Mouse (Mus musculus) MEL (cell line): ENCODE measurements around the gene Slc25a23. TPM values are rescaled to one million over a fixed set of nuclear protein-coding genes. Genes with fewer than 3 reads are reported as not detected.

Experiments
- DNase-seq: peaks from one replicate; pipeline ENCODE4 v3.0.0; 2011; ENCODE audit warnings: low read depth, low spot score
- H3K27ac ChIP-seq: 2 replicates; pipeline ENCODE4 v1.5.1; 2012; ENCODE audit warnings: low read depth, mild to moderate bottlenecking, control low read depth, low read length, moderate library complexity; ENCODE audit not compliant: control insufficient read depth
- H3K27me3 ChIP-seq, 2 experiments: fragments of 150-350 bp in 1 of 2; sonication (generic) in 1 of 2; 2 replicates each; pipeline ENCODE4 v1.6.1; 2012; ENCODE audit warnings: low read length in 2 of 2, mild to moderate bottlenecking in 2 of 2, improper control_type of control experiment in 1 of 2, moderate library complexity in 1 of 2; ENCODE audit not compliant: insufficient read depth in 2 of 2, control insufficient read depth in 1 of 2
- H3K36me3 ChIP-seq, 2 experiments: 2 replicates each; pipeline ENCODE4 v1.6.1; 2012 to 2014; ENCODE audit warnings: low read length in 2 of 2, improper control_type of control experiment in 1 of 2, inconsistent platforms in 1 of 2, mild to moderate bottlenecking in 1 of 2; ENCODE audit not compliant: insufficient read depth in 2 of 2, control insufficient read depth in 1 of 2
- H3K4me1 ChIP-seq, 2 experiments: fragments of 150-350 bp in 1 of 2; sonication (generic) in 1 of 2; 2 replicates each; pipeline ENCODE4 v1.6.1; 2012; ENCODE audit warnings: low read length in 2 of 2, improper control_type of control experiment in 1 of 2, mild to moderate bottlenecking in 1 of 2; ENCODE audit not compliant: insufficient read depth in 2 of 2, control insufficient read depth in 1 of 2
- H3K4me3 ChIP-seq, 2 experiments: fragments of 150-350 bp in 1 of 2; sonication (generic) in 1 of 2; 2 replicates each; pipeline ENCODE4 v1.5.1; 2012; ENCODE audit warnings: low read depth in 2 of 2, low read length in 2 of 2, mild to moderate bottlenecking in 2 of 2, moderate library complexity in 2 of 2, control low read depth in 1 of 2, improper control_type of control experiment in 1 of 2; ENCODE audit not compliant: control insufficient read depth in 1 of 2, insufficient read depth in 1 of 2
- H3K79me2 ChIP-seq: 2 replicates; pipeline ENCODE4 v1.6.1; 2012; ENCODE audit warnings: mild to moderate bottlenecking, low read length, moderate library complexity; ENCODE audit not compliant: control insufficient read depth, poor library complexity, insufficient read depth
- H3K9ac ChIP-seq: 2 replicates; pipeline ENCODE4 v1.6.1; 2012; ENCODE audit warnings: low read depth, mild to moderate bottlenecking, control low read depth, low read length, moderate library complexity; ENCODE audit not compliant: control insufficient read depth, poor library complexity, severe bottlenecking
- H3K9me3 ChIP-seq: fragments of 150-350 bp; sonication (generic); replicated peaks from 2 replicates; pipeline ENCODE4 v1.6.1; 2012; ENCODE audit warnings: mild to moderate bottlenecking, low read length, improper control_type of control experiment, moderate library complexity; ENCODE audit not compliant: insufficient read depth
- BHLHE40 ChIP-seq: IDR thresholded peaks from 2 replicates; pipeline ENCODE4 v1.6.1; 2012; ENCODE audit warnings: low read depth, mild to moderate bottlenecking, inconsistent platforms, low read length, improper control_type of control experiment, borderline replicate concordance
- CHD1 ChIP-seq: IDR thresholded peaks from 2 replicates; pipeline ENCODE4 v1.6.1; 2012; ENCODE audit warnings: low read depth, mild to moderate bottlenecking, inconsistent platforms, low read length, improper control_type of control experiment
- CTCF ChIP-seq, 3 experiments: IDR thresholded peaks in 2 of 3; conservative IDR thresholded peaks in 1 of 3; 2 replicates each; pipeline ENCODE4 v1.5.1; 2011 to 2012; ENCODE audit warnings: low read length in 3 of 3, low read depth in 2 of 3, mild to moderate bottlenecking in 2 of 3, improper control_type of control experiment in 1 of 3, inconsistent platforms in 1 of 3, mixed read lengths in 1 of 3, moderate library complexity in 1 of 3; ENCODE audit not compliant: control insufficient read depth in 1 of 3, insufficient read depth in 1 of 3, poor library complexity in 1 of 3, severe bottlenecking in 1 of 3
- E2F4 ChIP-seq: IDR thresholded peaks from 2 replicates; pipeline ENCODE4 v1.6.1; 2011; ENCODE audit warnings: low read depth, low read length, improper control_type of control experiment, borderline replicate concordance
- ELF1 ChIP-seq: IDR thresholded peaks from 2 replicates; pipeline ENCODE4 v1.6.1; 2014; ENCODE audit warnings: low read depth, mild to moderate bottlenecking, inconsistent platforms, low read length, improper control_type of control experiment, moderate library complexity
- EP300 ChIP-seq, 2 experiments: IDR thresholded peaks; 2 replicates each; pipeline ENCODE4 v1.6.1; 2011; ENCODE audit warnings: improper control_type of control experiment in 2 of 2, low read length in 2 of 2, low read depth in 1 of 2, mild to moderate bottlenecking in 1 of 2
- ETS1 ChIP-seq: IDR thresholded peaks from 2 replicates; pipeline ENCODE4 v1.6.1; 2012; ENCODE audit warnings: low read depth, mild to moderate bottlenecking, inconsistent platforms, low read length, improper control_type of control experiment, moderate library complexity
- GABPA ChIP-seq: IDR thresholded peaks from 2 replicates; pipeline ENCODE4 v1.6.1; 2012; ENCODE audit warnings: low read depth, mild to moderate bottlenecking, inconsistent platforms, low read length, improper control_type of control experiment, moderate library complexity
- GATA1 ChIP-seq: IDR thresholded peaks from 2 replicates; pipeline ENCODE4 v1.6.1; 2011; ENCODE audit warnings: low read depth, low read length, improper control_type of control experiment
- MAZ ChIP-seq: IDR thresholded peaks from 2 replicates; pipeline ENCODE4 v1.6.1; 2012; ENCODE audit warnings: low read depth, mild to moderate bottlenecking, inconsistent platforms, low read length, improper control_type of control experiment
- NELFE ChIP-seq: IDR thresholded peaks from 2 replicates; pipeline ENCODE4 v1.6.1; 2011; ENCODE audit warnings: low read depth, low read length, improper control_type of control experiment
- NRF1 ChIP-seq: IDR thresholded peaks from 2 replicates; pipeline ENCODE4 v1.6.1; 2014; ENCODE audit warnings: low read depth, mild to moderate bottlenecking, inconsistent platforms, low read length, improper control_type of control experiment, moderate library complexity; ENCODE audit not compliant: poor library complexity, insufficient read depth, severe bottlenecking
- POLR2A ChIP-seq, 2 experiments: IDR thresholded peaks; 2 replicates each; pipeline ENCODE4 v1.6.1; 2011 to 2012; ENCODE audit warnings: low read length in 2 of 2, mild to moderate bottlenecking in 2 of 2, control low read depth in 1 of 2, improper control_type of control experiment in 1 of 2, low read depth in 1 of 2, moderate library complexity in 1 of 2; ENCODE audit not compliant: control insufficient read depth in 1 of 2, insufficient read depth in 1 of 2, poor library complexity in 1 of 2
- POLR2AphosphoS2 ChIP-seq: IDR thresholded peaks from 2 replicates; pipeline ENCODE4 v1.6.1; 2011; ENCODE audit warnings: low read length, improper control_type of control experiment
- POLR2AphosphoS5 ChIP-seq: IDR thresholded peaks from 2 replicates; pipeline ENCODE4 v1.6.1; 2012; ENCODE audit warnings: low read depth, borderline replicate concordance, mild to moderate bottlenecking, inconsistent platforms, low read length, moderate library complexity, mixed read lengths
- RAD21 ChIP-seq: IDR thresholded peaks from 2 replicates; pipeline ENCODE4 v1.6.1; 2011; ENCODE audit warnings: mild to moderate bottlenecking, low read depth, low read length, improper control_type of control experiment
- SIN3A ChIP-seq: IDR thresholded peaks from 2 replicates; pipeline ENCODE4 v1.6.1; 2012; ENCODE audit warnings: low read length, improper control_type of control experiment, inconsistent platforms
- TAL1 ChIP-seq: IDR thresholded peaks from 2 replicates; pipeline ENCODE4 v1.6.1; 2012; ENCODE audit warnings: mild to moderate bottlenecking, inconsistent platforms, low read length, moderate library complexity, mixed read lengths
- TBP ChIP-seq: IDR thresholded peaks from 2 replicates; pipeline ENCODE4 v1.8.0; 2011; ENCODE audit warnings: low read depth, low read length, improper control_type of control experiment
- TCF12 ChIP-seq: IDR thresholded peaks from 2 replicates; pipeline ENCODE4 v1.6.1; 2014; ENCODE audit warnings: low read depth, mild to moderate bottlenecking, inconsistent platforms, low read length, improper control_type of control experiment, moderate library complexity
- UBTF ChIP-seq: IDR thresholded peaks from 2 replicates; pipeline ENCODE4 v1.6.1; 2012; ENCODE audit warnings: low read depth, mild to moderate bottlenecking, inconsistent platforms, low read length, improper control_type of control experiment, moderate library complexity, borderline replicate concordance; ENCODE audit not compliant: insufficient read depth
- USF2 ChIP-seq, 2 experiments: IDR thresholded peaks; 2 replicates each; pipeline ENCODE4 v1.6.1; 2011 to 2012; ENCODE audit warnings: improper control_type of control experiment in 2 of 2, low read length in 2 of 2, borderline replicate concordance in 1 of 2, inconsistent platforms in 1 of 2, low read depth in 1 of 2, mild to moderate bottlenecking in 1 of 2; ENCODE audit not compliant: insufficient read depth in 1 of 2
- ZMIZ1 ChIP-seq: IDR thresholded peaks from 2 replicates; pipeline ENCODE4 v1.6.1; 2012; ENCODE audit warnings: low read depth, mild to moderate bottlenecking, inconsistent platforms, low read length, improper control_type of control experiment, moderate library complexity
- ZNF384 ChIP-seq: IDR thresholded peaks from 2 replicates; pipeline ENCODE4 v1.6.1; 2012; ENCODE audit warnings: low read depth, mild to moderate bottlenecking, inconsistent platforms, low read length, improper control_type of control experiment
- polyA plus RNA-seq, 2 experiments: library from polyadenylated mRNA; stranded (reverse) in 1 of 2; unstranded in 1 of 2; fragments of >175 nt in 1 of 2; fragments of >200 nt in 1 of 2; gene quantifications; 2 replicates each; pipeline versions ENCODE4 v1.2.1 to v1.2.4; 2012; ENCODE audit warnings: low replicate concordance in 2 of 2, low read depth in 1 of 2; ENCODE audit not compliant: insufficient read length in 2 of 2, insufficient read depth in 1 of 2, missing spikeins in 1 of 2
- total RNA-seq: library from RNA; depleted of rRNA; stranded (reverse); fragments of 300-350 nt; gene quantifications from 2 replicates; pipeline ENCODE4 v1.2.3, GENCODE M21; 2012

Slc25a23 gene
- total and polyA plus RNA-seq, 3 experiments: 4.9 to 60.8 TPM; not detected in 1

- Histone ChIP-seq H3K36me3 (peaks cover 0 to 8% of the 10 kb centered on the region in 2 experiments; a peak in 2 of 4 replicates), H3K79me2 (no peaks in the 10 kb centered on the region), H3K9me3 (no peaks in the 10 kb centered on the region), H3K27me3 (no peaks in the 10 kb centered on the region), H3K4me3 (no peak overlapping the region), H3K27ac (peak overlapping the region; percentile 12; the same call in 1 of the 2 replicates), H3K4me1 (peaks cover 0 to 7% of the 10 kb centered on the region in 2 experiments; a peak in 2 of 4 replicates), H3K9ac (peak overlapping the region; percentile 26)
- DNase-seq: peak; percentile 66
- TF ChIP-seq E2F4: no peak
- no peak for TF ChIP-seq UBTF
- TF ChIP-seq TAL1: peak; percentile 72
- TF ChIP-seq SIN3A: no peak
- TF ChIP-seq CTCF (IDR thresholded peaks at IDR 0.05 in 2 of 3, conservative IDR thresholded peaks at IDR 0.05 in 1 of 3; ENCODE audit: control insufficient read depth in 1 of 3, insufficient read depth in 1 of 3, low read depth in 2 of 3, low read length in 3 of 3, poor library complexity in 1 of 3, severe bottlenecking in 1 of 3): no peak
- TF ChIP-seq ZMIZ1: no peak
- TF ChIP-seq TCF12: peak; percentile 29; the same call in 1 of the 2 replicates
- TF ChIP-seq BHLHE40: no peak
- no peak for TF ChIP-seq MAZ
- TF ChIP-seq POLR2AphosphoS5: no peak
- TF ChIP-seq ZNF384: no peak
- TF ChIP-seq ELF1: no peak
- TF ChIP-seq RAD21: no peak
- TF ChIP-seq POLR2AphosphoS2: no peak
- no peak for TF ChIP-seq USF2 (IDR thresholded peaks at IDR 0.05; ENCODE audit: borderline replicate concordance in 1 of 2, insufficient read depth in 1 of 2, low read depth in 1 of 2, low read length in 2 of 2)
- no peak for TF ChIP-seq NELFE
- TF ChIP-seq GATA1: peak; percentile 45
- TF ChIP-seq NRF1: no peak
- no peak for TF ChIP-seq TBP
- no peak for TF ChIP-seq ETS1
- TF ChIP-seq CHD1: no peak
- TF ChIP-seq POLR2A (IDR thresholded peaks at IDR 0.05; ENCODE audit: control insufficient read depth in 1 of 2, insufficient read depth in 1 of 2, low read depth in 1 of 2, low read length in 2 of 2, poor library complexity in 1 of 2): no peak
- TF ChIP-seq GABPA: no peak
- no peak for TF ChIP-seq EP300 (IDR thresholded peaks at IDR 0.05; ENCODE audit: low read depth in 1 of 2, low read length in 2 of 2)
These were observed 7.2 kb upstream of the Slc25a23 start for GRCm38 (mm10) chr17:57066908-57067307.
